In genomic region chr6:29259418-29259817, GRCm38 (mm10) we compare ENCODE assay signal across 25 mouse cellular contexts. TPM values are rescaled to one million over a fixed set of nuclear protein-coding genes. Genes with fewer than 3 reads are reported as not detected.
"Had no signal": no experiment of that assay in that cellular context is flagged by ENCODE, and none has a peak within 500 bp of the region (broad histone marks: within the 10 kb centered on the region; RNA-seq: fewer than 3 reads in every experiment).

No protein-coding gene starts in this region.

- ATAC-seq: midbrain, embryonic 13.5 days; midbrain, embryonic 16.5 days had no signal

- DNase-seq: kidney, adult 11 months; kidney, adult 8-10 months; kidney, postnatal 10 days; kidney, postnatal 4 days; layer of hippocampus, postnatal 36 days; liver, embryonic 13.5 days; lung, adult 2 months; retina, postnatal 1 day; right cerebral cortex, postnatal 25 days; spleen, adult 18-20 months had no signal

RNA-seq across cellular contexts. Expression of gene Fam71f2, which starts 20.0 kb away (rescaled TPM):
- total RNA-seq: liver, adult 2 months; neutrophil, adult 5-6 weeks had no signal
- polyA plus RNA-seq: liver, adult 2 months; macrophage had no signal

RNA-seq across cellular contexts. Expression of gene Fam71f1, which starts 59.5 kb away (rescaled TPM):
- total RNA-seq: layer of hippocampus, adult 18-20 months; layer of hippocampus, postnatal 36 days; left cerebral cortex, adult 2 months; left cerebral cortex, postnatal 10 days; left cerebral cortex, postnatal 36 days; liver, adult 2 months; monocyte, adult 5-6 weeks; neutrophil, adult 5-6 weeks had no signal
- polyA plus RNA-seq: liver, adult 2 months; liver, embryonic 13.5 days; liver, embryonic 16.5 days; lung, adult 2 months; lung, embryonic 16.5 days; macrophage; midbrain, embryonic 10.5 days; midbrain, embryonic 13.5 days; midbrain, embryonic 16.5 days; neural tube, embryonic 13.5 days; stomach, embryonic 16.5 days had no signal
